26 mouse cellular contexts compared by ENCODE assay signal in genomic region chr5:134630835-134631234, GRCm38 (mm10). TPM values are rescaled to one million over a fixed set of nuclear protein-coding genes. Genes with fewer than 3 reads are reported as not detected.
A peak's percentile ranks its signal among the peaks of the same experiment; 100 is the strongest.
DNase-seq lines count a peak whose midpoint lies in the region; ATAC-seq and TF ChIP-seq lines count a peak whose summit lies in the region.
"Had no signal": no experiment of that assay in that cellular context is flagged by ENCODE, and none has a peak within 500 bp of the region (broad histone marks: within the 10 kb centered on the region; RNA-seq: fewer than 3 reads in every experiment).

No protein-coding gene starts in this region.

- no peaks in the 10 kb centered on the region for H3K27me3 ChIP-seq in intestine, postnatal 0 days (replicated peaks; ENCODE audit: control insufficient read depth, insufficient read depth, low read length)
- no peaks in the 10 kb centered on the region for H3K27me3 ChIP-seq in intestine, embryonic 16.5 days (replicated peaks; ENCODE audit: control insufficient read depth, insufficient read depth, low read length)
- no peaks in the 10 kb centered on the region for H3K27me3 ChIP-seq in stomach, embryonic 15.5 days (replicated peaks)
- H3K27me3 ChIP-seq in stomach, postnatal 0 days (ENCODE audit: control insufficient read depth, insufficient read depth, low read length): no peaks in the 10 kb centered on the region
- no peaks in the 10 kb centered on the region for H3K27me3 ChIP-seq in kidney, embryonic 16.5 days (ENCODE audit: insufficient read depth, low read length)
- H3K27me3 ChIP-seq: embryonic facial prominence, embryonic 13.5 days; forebrain, embryonic 12.5 days; forebrain, embryonic 15.5 days; heart, embryonic 12.5 days; heart, embryonic 15.5 days; hindbrain, embryonic 13.5 days had no signal

- no peaks in the 10 kb centered on the region for H3K9me3 ChIP-seq in intestine, postnatal 0 days (ENCODE audit: control insufficient read depth)
- no peaks in the 10 kb centered on the region for H3K9me3 ChIP-seq in intestine, embryonic 16.5 days (ENCODE audit: control insufficient read depth, low read length)
- H3K9me3 ChIP-seq in stomach, embryonic 15.5 days: no peaks in the 10 kb centered on the region
- H3K9me3 ChIP-seq in stomach, postnatal 0 days (ENCODE audit: control insufficient read depth, low read length): no peaks in the 10 kb centered on the region
- no peaks in the 10 kb centered on the region for H3K9me3 ChIP-seq in kidney, embryonic 16.5 days (ENCODE audit: low read length)
- H3K9me3 ChIP-seq: embryonic facial prominence, embryonic 10.5 days; embryonic facial prominence, embryonic 13.5 days; forebrain, embryonic 12.5 days; forebrain, embryonic 15.5 days; heart, embryonic 12.5 days; heart, embryonic 15.5 days; hindbrain, embryonic 10.5 days; hindbrain, embryonic 13.5 days had no signal

- DNase-seq in adrenal gland, adult 2 months: peak; percentile 55
- DNase-seq in adrenal gland, adult 8-10 months: no peak
- DNase-seq in stomach, postnatal 0 days (ENCODE audit: low spot score): no peak
- DNase-seq: cerebellum, adult 11-12 months; cerebellum, adult 8-10 months; cerebellum, postnatal 36 days; embryo, embryonic 11 days; gastrocnemius, postnatal 14 days; heart, adult 11 months; heart, postnatal 10 days; heart, postnatal 36 days had no signal

- H3K9ac ChIP-seq in intestine, postnatal 0 days (ENCODE audit: low read depth, low read length): no peak overlapping the region
- no peak overlapping the region for H3K9ac ChIP-seq in intestine, embryonic 16.5 days (ENCODE audit: low read depth, low read length)
- 0 out of 2 replicates have a peak overlapping the region, but pooled peaks have one; percentile 11 for H3K9ac ChIP-seq in stomach, embryonic 15.5 days
- H3K9ac ChIP-seq in stomach, postnatal 0 days (ENCODE audit: low read length): no peak overlapping the region
- H3K9ac ChIP-seq in kidney, embryonic 16.5 days (replicated peaks; ENCODE audit: low read length): no peak overlapping the region
- H3K9ac ChIP-seq: embryonic facial prominence, embryonic 13.5 days; forebrain, embryonic 12.5 days; forebrain, embryonic 15.5 days; heart, embryonic 12.5 days; heart, embryonic 15.5 days; hindbrain, embryonic 13.5 days had no signal

- no peak for TF ChIP-seq EP300 in stomach, postnatal 0 days (optimal IDR thresholded peaks at IDR 0.05)

- H3K4me1 ChIP-seq in intestine, postnatal 0 days (replicated peaks; ENCODE audit: control insufficient read depth, insufficient read depth, low read length): no peaks in the 10 kb centered on the region
- peaks cover 8% of the 10 kb centered on the region; the same call in 1 of the 2 replicates for H3K4me1 ChIP-seq in intestine, embryonic 16.5 days (ENCODE audit: control insufficient read depth, insufficient read depth, low read length)
- H3K4me1 ChIP-seq in stomach, embryonic 15.5 days: peaks cover 4% of the 10 kb centered on the region; the same call in 1 of the 2 replicates
- H3K4me1 ChIP-seq in stomach, postnatal 0 days (replicated peaks; ENCODE audit: control insufficient read depth, insufficient read depth): no peaks in the 10 kb centered on the region
- peaks cover 8% of the 10 kb centered on the region; the same call in 1 of the 2 replicates for H3K4me1 ChIP-seq in kidney, embryonic 16.5 days (ENCODE audit: insufficient read depth, low read length)
- H3K4me1 ChIP-seq: embryonic facial prominence, embryonic 10.5 days; hindbrain, embryonic 10.5 days had no signal

- no peak overlapping the region for H3K4me3 ChIP-seq in intestine, postnatal 0 days (ENCODE audit: low read depth, low read length)
- no peak overlapping the region for H3K4me3 ChIP-seq in intestine, embryonic 16.5 days (ENCODE audit: low read length)
- H3K4me3 ChIP-seq in stomach, embryonic 15.5 days (replicated peaks): no peak overlapping the region
- no peak overlapping the region for H3K4me3 ChIP-seq in stomach, postnatal 0 days (ENCODE audit: low read depth, low read length)
- no peak overlapping the region for H3K4me3 ChIP-seq in kidney, embryonic 16.5 days (ENCODE audit: low read length)
- H3K4me3 ChIP-seq: embryonic facial prominence, embryonic 10.5 days; embryonic facial prominence, embryonic 13.5 days; erythroblast, embryonic 14.5 days; forebrain, embryonic 12.5 days; forebrain, embryonic 15.5 days; heart, embryonic 12.5 days; heart, embryonic 15.5 days; hindbrain, embryonic 10.5 days; hindbrain, embryonic 13.5 days had no signal

- H3K27ac ChIP-seq in intestine, postnatal 0 days (ENCODE audit: low read depth, low read length): 0 out of 2 replicates have a peak overlapping the region, but pooled peaks have one; percentile 72
- no peak overlapping the region for H3K27ac ChIP-seq in intestine, embryonic 16.5 days (ENCODE audit: low read length)
- no peak overlapping the region for H3K27ac ChIP-seq in stomach, embryonic 15.5 days
- no peak overlapping the region for H3K27ac ChIP-seq in stomach, postnatal 0 days (replicated peaks)
- no peak overlapping the region for H3K27ac ChIP-seq in kidney, embryonic 16.5 days (ENCODE audit: low read length)
- H3K27ac ChIP-seq: embryonic facial prominence, embryonic 10.5 days; embryonic facial prominence, embryonic 13.5 days; forebrain, embryonic 12.5 days; forebrain, embryonic 15.5 days; heart, embryonic 15.5 days; hindbrain, embryonic 10.5 days; hindbrain, embryonic 13.5 days had no signal

- no peak for TF ChIP-seq CTCF in intestine, postnatal 0 days (IDR thresholded peaks at IDR 0.05; ENCODE audit: low read depth)
- no peak for TF ChIP-seq CTCF in stomach, postnatal 0 days (IDR thresholded peaks at IDR 0.05; ENCODE audit: low read depth)

- ATAC-seq in intestine, postnatal 0 days: no peak
- ATAC-seq in intestine, embryonic 16.5 days: no peak
- ATAC-seq in stomach, embryonic 15.5 days (ENCODE audit: insufficient read depth, low FRiP score, low read depth): no peak
- no peak for ATAC-seq in stomach, postnatal 0 days (ENCODE audit: low FRiP score, low TSS enrichment)
- no peak for ATAC-seq in kidney, embryonic 16.5 days (ENCODE audit: low FRiP score, low TSS enrichment)
- ATAC-seq: activated CD4-positive, CD25-positive, alpha-beta regulatory T cell, adult 4 months; forebrain, embryonic 15.5 days; hindbrain, embryonic 16.5 days had no signal

- peaks cover 63% of the 10 kb centered on the region for H3K36me3 ChIP-seq in intestine, postnatal 0 days (ENCODE audit: control insufficient read depth, insufficient read depth)
- peaks cover 7% of the 10 kb centered on the region; the same call in 1 of the 2 replicates for H3K36me3 ChIP-seq in intestine, embryonic 16.5 days (ENCODE audit: control insufficient read depth, insufficient read depth, low read length)
- H3K36me3 ChIP-seq in stomach, embryonic 15.5 days: peaks cover 35% of the 10 kb centered on the region
- H3K36me3 ChIP-seq in stomach, postnatal 0 days (ENCODE audit: control insufficient read depth, insufficient read depth, low read length): peaks cover 9% of the 10 kb centered on the region; the same call in 1 of the 2 replicates
- peaks cover 48% of the 10 kb centered on the region for H3K36me3 ChIP-seq in kidney, embryonic 16.5 days (ENCODE audit: insufficient read depth, low read length)

- H3K4me2 ChIP-seq in intestine, postnatal 0 days (replicated peaks; ENCODE audit: low read depth): no peak overlapping the region
- no peak overlapping the region for H3K4me2 ChIP-seq in intestine, embryonic 16.5 days (ENCODE audit: low read depth, low read length)
- no peak overlapping the region for H3K4me2 ChIP-seq in stomach, embryonic 15.5 days
- no peak overlapping the region for H3K4me2 ChIP-seq in stomach, postnatal 0 days (replicated peaks; ENCODE audit: low read depth)
- no peak overlapping the region for H3K4me2 ChIP-seq in kidney, embryonic 16.5 days (replicated peaks; ENCODE audit: low read depth, low read length)
- H3K4me2 ChIP-seq: embryonic facial prominence, embryonic 13.5 days; forebrain, embryonic 12.5 days; forebrain, embryonic 15.5 days; heart, embryonic 12.5 days; heart, embryonic 15.5 days; hindbrain, embryonic 13.5 days had no signal

RNA-seq across cellular contexts. Expression of gene Eif4h, which starts 8.5 kb away (rescaled TPM):
- 100 to 1,000 TPM; 243 to 252 TPM for total RNA-seq in adrenal gland, adult 2 months (2021)
- 186 and 212 TPM in 2 replicates for polyA plus RNA-seq in adrenal gland, adult 2 months (2012; rRNA removed)
- total RNA-seq in adrenal gland, adult 8-10 months (2022): 100 to 1,000 TPM; 241 to 258 (median 257) TPM
- 217 and 232 TPM in 2 replicates for polyA plus RNA-seq in intestine, postnatal 0 days (2015; fragmentation: Nextera tagmentation; extraction: Ambion mirVana)
- polyA plus RNA-seq in intestine, embryonic 16.5 days (2015; fragmentation: Nextera tagmentation; extraction: Ambion mirVana): 362 and 396 TPM in 2 replicates
- 415 and 416 TPM in 2 replicates for polyA plus RNA-seq in stomach, embryonic 15.5 days (2015; fragmentation: Nextera tagmentation; extraction: Ambion mirVana)
- polyA plus RNA-seq in stomach, postnatal 0 days (2015; fragmentation: Nextera tagmentation; extraction: Ambion mirVana): 238 and 242 TPM in 2 replicates
- 492 and 502 TPM in 2 replicates for polyA plus RNA-seq in kidney, embryonic 16.5 days (2015; fragmentation: Nextera tagmentation; extraction: Ambion mirVana)

RNA-seq across cellular contexts. Expression of gene Lat2, which starts 16.0 kb away (rescaled TPM):
- total RNA-seq in adrenal gland, adult 2 months (2021): 1 to 10 TPM; 2.8 to 6.3 TPM
- 1.9 and 2.7 TPM in 2 replicates for polyA plus RNA-seq in adrenal gland, adult 2 months (2012; rRNA removed)
- 10 to 100 TPM in 2 of 4 experiments, 1 to 10 TPM in 2; 4.8 to 11.3 (median 8.0) TPM for total RNA-seq in adrenal gland, adult 8-10 months (2022)
- 1.3 and 1.4 TPM in 2 replicates for polyA plus RNA-seq in intestine, postnatal 0 days (2015; fragmentation: Nextera tagmentation; extraction: Ambion mirVana)
- polyA plus RNA-seq in intestine, embryonic 16.5 days (2015; fragmentation: Nextera tagmentation; extraction: Ambion mirVana): 2.1 and 2.4 TPM in 2 replicates
- polyA plus RNA-seq in stomach, embryonic 15.5 days (2015; fragmentation: Nextera tagmentation; extraction: Ambion mirVana): 3.0 and 4.0 TPM in 2 replicates
- 0.99 and 1.1 TPM in 2 replicates for polyA plus RNA-seq in stomach, postnatal 0 days (2015; fragmentation: Nextera tagmentation; extraction: Ambion mirVana)
- 1.8 and 3.6 TPM in 2 replicates for polyA plus RNA-seq in kidney, embryonic 16.5 days (2015; fragmentation: Nextera tagmentation; extraction: Ambion mirVana)

RNA-seq across cellular contexts. Expression of gene Rfc2, which starts 49.7 kb away (rescaled TPM):
- 10 to 100 TPM; 40.0 to 48.4 TPM for total RNA-seq in adrenal gland, adult 2 months (2021)
- polyA plus RNA-seq in adrenal gland, adult 2 months (2012; rRNA removed): 25.2 and 29.5 TPM in 2 replicates
- 10 to 100 TPM; 39.8 to 56.8 (median 46.2) TPM for total RNA-seq in adrenal gland, adult 8-10 months (2022)
- polyA plus RNA-seq in intestine, postnatal 0 days (2015; fragmentation: Nextera tagmentation; extraction: Ambion mirVana): 88.6 and 93.2 TPM in 2 replicates
- 204 and 233 TPM in 2 replicates for polyA plus RNA-seq in intestine, embryonic 16.5 days (2015; fragmentation: Nextera tagmentation; extraction: Ambion mirVana)
- 257 and 262 TPM in 2 replicates for polyA plus RNA-seq in stomach, embryonic 15.5 days (2015; fragmentation: Nextera tagmentation; extraction: Ambion mirVana)
- polyA plus RNA-seq in stomach, postnatal 0 days (2015; fragmentation: Nextera tagmentation; extraction: Ambion mirVana): 81.5 and 83.7 TPM in 2 replicates
- polyA plus RNA-seq in kidney, embryonic 16.5 days (2015; fragmentation: Nextera tagmentation; extraction: Ambion mirVana): 302 TPM in 2 replicates

RNA-seq across cellular contexts. Expression of gene Limk1, which starts 57.6 kb away (rescaled TPM):
- 10 to 100 TPM; 20.6 to 22.1 TPM for total RNA-seq in adrenal gland, adult 2 months (2021)
- polyA plus RNA-seq in adrenal gland, adult 2 months (2012; rRNA removed): 36.5 and 38.4 TPM in 2 replicates
- 10 to 100 TPM; 22.4 to 25.4 (median 23.7) TPM for total RNA-seq in adrenal gland, adult 8-10 months (2022)
- polyA plus RNA-seq in intestine, postnatal 0 days (2015; fragmentation: Nextera tagmentation; extraction: Ambion mirVana): 1.7 and 1.8 TPM in 2 replicates
- polyA plus RNA-seq in intestine, embryonic 16.5 days (2015; fragmentation: Nextera tagmentation; extraction: Ambion mirVana): 3.4 and 3.8 TPM in 2 replicates
- polyA plus RNA-seq in stomach, embryonic 15.5 days (2015; fragmentation: Nextera tagmentation; extraction: Ambion mirVana): 5.9 TPM in 2 replicates
- 1.9 and 2.2 TPM in 2 replicates for polyA plus RNA-seq in stomach, postnatal 0 days (2015; fragmentation: Nextera tagmentation; extraction: Ambion mirVana)
- 4.9 and 5.2 TPM in 2 replicates for polyA plus RNA-seq in kidney, embryonic 16.5 days (2015; fragmentation: Nextera tagmentation; extraction: Ambion mirVana)
